Mouse (Mus musculus): ENCODE measurements at regions not wholly inside any gene's neighbourhood (a gene's known extent, or its start where the extent isn't known, plus 50 kb on each side); places are given as distances from the start of the nearest gene placed in this dataset.
A peak's percentile ranks its signal among the peaks of the same experiment; 100 is the strongest.

DNA sequence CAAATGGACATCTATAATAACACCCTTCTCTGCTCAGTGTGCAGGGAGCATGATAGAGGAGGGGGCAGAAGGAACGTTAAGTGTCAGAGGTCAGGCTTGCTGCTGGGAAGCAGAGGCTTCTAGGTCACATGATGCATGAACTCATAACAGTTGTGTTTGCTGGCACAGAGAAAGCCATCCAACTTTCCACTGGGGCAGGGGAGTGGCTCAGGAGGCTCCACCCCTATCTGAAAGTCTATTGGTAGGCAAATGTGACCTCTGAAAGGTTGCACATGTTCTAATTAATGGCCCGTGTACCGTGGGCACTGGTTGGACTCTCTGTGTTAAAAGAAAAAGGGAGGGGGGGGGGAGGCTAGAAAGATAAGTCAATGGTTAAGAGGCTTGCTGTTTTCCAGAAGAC, 224.6 kb downstream of the Slc16a7 start:
- no peak for DNase-seq (ENCODE audit: low spot score in 2 of 2)

DNA sequence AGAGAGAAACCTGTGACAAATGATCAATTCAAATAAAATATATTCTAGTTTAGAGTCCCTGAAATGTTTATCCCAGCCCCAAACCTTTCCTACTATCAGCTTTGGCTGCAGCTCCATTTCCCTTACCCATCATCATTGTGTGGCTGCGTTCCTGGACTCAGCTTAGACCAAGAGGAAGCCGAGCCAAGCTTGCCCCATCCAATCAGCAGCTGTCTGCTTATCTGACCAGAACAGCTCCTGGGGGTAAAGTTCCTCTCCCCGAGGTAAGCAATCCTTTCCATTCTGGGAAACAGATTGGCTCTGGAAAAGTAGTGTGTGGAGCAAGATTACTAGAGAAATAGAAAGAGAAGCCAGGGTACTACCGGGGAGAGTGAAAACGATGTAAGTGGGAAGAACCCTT, 228.2 kb downstream of the Slc16a7 start:
- DNase-seq (ENCODE audit: low spot score in 2 of 2), result no peak

DNA sequence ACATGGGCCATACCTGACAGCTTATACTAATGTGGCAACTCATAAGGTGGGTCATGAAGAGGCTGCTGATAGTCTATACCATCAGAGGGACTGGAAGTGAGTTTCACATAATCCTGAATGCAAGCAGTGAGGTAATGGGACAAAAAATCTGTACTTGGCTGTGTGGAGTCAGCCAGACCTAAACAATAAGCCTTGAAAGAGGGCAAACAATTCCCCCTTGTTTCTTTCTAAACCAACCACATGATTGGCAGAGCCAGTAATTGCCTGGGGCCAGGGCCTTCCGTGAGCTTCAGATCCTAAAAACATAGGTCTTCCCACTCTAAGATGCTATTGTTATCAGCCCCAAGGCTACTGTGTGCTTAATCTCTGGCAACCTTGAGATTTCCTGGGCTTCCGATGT, 240.5 kb downstream of the Slc16a7 start:
- DNase-seq (ENCODE audit: low spot score in 2 of 2), result no peak

DNA sequence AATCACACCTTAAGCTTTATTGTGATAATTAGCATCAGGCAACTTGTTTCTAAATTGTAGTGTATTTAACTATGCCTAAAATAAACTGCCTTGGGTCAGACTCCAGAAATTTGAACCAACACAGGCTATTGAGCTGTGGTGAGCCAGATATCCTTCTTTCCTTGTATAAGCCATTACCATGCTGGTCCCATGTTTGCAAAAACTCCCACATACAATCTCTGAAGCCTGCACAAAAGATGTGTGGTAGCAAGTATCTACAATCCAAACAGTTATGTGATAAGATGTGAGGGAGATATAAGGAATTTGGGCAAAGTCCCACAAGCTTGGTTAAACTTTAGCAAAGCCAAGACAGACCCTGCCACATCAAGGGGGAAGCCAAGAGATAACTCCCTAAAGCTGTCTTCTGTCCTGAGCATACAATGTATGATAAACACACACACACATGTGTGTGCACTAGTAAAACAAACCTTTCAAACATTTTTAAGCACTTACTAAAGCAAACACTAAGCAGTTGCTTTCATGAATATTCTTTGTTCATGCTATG, 242.0 kb downstream of the Slc16a7 start:
- no peak for DNase-seq (ENCODE audit: low spot score in 2 of 2)

DNA sequence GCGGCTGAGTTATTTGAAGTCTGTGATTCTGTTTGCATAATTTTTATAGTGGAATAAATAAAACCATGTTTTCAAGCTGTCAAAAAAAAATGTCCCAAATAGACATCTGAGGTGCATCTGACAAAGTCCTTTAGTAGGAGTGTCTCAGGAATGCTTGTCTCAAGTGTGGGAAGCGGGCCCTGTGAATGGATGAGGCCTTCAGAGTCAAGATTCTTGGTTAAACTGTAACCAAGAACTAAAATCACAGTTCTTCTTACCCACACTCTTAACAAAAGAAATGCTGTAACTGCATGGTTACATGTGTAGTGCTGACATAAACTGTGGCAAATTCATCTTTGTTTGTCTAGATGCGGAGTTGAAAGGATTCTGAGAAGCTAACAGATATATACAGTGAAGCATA, 242.9 kb downstream of the Slc16a7 start:
- no peak for DNase-seq (ENCODE audit: low spot score in 2 of 2)

DNA sequence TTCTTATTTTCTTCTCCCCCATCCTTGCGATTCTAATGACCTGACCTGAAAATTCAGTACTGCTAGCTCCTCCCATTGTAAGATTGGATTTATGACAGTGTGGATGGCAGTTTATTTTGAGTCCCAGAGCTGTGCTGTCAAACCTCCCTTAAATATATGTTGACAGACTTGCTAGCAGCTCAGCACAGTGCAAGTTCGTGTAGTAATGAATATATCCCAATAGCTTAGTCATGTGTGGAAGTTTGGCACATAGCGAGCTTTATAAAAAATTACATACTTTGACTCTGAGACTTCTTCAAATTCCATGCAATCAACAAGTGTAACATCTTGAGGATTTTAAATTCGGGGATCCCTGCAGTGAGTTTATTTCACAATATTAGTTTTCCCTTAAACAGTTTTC, 243.5 kb downstream of the Slc16a7 start:
- DNase-seq (ENCODE audit: low spot score in 2 of 2), result no peak

DNA sequence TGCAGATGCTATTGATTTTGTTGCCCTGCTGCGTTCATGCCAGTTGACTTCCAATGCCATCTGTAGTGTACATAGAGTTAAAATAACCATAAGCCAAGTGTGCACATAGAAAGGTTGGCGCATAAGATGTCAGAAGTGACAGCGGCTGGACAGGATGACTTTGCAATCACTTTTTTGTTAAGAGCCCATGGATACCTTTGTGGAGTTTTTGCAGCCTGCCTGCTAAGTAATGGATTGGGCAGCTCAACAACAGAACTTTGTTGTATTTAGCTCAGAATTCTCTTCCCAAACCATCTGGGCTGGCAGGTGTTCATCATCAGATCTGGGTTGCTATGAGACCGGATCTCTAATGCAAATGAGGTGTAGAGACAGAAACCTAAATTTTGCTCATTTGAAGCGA, 267.5 kb downstream of the Slc16a7 start:
- DNase-seq (ENCODE audit: low spot score in 2 of 2), result peak; percentile 36 to 79

DNA sequence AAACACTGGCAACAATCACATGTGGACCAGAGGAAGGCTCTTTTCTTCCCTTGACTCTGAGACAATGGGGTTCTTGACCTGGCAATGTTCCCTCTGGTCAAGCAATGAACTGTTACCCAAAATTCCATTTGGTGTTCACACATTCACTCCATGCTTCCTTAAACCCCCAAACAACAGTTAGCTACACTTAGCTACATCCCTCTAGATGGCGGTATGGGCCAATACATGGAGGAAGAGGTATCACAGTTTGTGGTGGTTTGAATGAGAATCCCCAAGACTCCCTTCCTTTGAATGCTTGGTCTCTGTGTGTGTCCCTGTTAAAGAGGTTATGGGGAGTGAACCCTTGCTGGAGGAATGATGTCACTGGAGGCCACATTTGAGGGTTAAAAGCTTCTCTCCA, 274.9 kb downstream of the Slc16a7 start:
- DNase-seq (ENCODE audit: low spot score in 2 of 2), result no peak

DNA sequence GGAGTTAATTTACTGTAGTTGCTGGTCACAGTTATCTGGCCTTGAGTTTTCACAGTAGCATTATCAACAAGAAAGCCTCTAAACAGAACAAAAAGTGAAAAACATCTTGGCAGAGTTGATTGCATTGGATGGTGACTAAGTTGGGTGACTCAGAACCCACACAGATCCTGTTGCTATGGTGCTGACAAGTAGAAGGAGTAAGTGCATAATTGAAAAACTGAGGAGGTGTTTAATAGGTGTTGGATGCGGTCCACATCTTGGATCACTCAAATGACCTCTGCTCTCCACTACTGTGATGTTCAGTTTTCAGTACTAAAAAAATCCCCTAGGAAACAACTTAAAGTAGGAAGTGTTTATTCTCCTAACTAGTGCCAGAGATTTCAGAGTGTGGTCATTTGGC, 280.3 kb downstream of the Slc16a7 start:
- DNase-seq (ENCODE audit: low spot score in 2 of 2), result peak; percentile 13 to 24

DNA sequence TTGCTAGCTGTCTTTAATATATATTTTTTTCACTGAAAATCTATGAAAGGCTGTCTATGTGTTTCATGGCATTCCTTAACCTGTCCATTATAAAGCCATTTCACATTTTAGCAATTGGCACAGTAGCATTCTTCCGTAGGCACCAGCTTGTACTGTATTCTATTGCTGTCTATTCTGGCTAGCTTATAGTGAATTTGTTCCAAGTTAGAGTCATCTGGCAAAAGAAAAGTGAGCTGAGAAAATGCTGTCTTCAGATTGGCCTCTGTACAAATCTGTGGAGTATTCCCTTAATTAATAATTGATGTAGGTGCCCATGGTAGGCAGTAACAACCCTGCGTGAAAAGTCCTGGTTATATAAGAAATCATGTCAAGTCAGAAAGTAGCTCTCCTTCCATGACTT, 304.3 kb downstream of the Slc16a7 start:
- DNase-seq (ENCODE audit: low spot score in 2 of 2), result no peak

DNA sequence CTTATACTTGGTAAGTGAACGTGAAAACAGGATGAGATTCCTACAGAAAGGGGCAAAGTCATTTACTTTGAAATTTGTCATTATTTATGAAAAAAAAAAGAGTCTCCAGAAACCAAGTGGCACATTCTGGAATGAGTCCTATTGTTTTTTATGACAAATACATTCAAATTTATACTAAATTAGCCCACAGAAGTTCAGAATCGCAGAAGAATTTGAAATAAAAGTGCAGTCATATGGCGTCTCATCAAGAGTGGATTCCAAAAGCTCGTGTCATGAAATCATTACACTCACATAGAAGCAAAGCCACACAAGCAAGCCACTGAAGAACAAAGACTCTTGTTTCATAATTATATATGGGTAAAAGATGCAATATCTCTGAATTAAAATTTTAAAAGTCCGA, 316.9 kb downstream of the Slc16a7 start:
- DNase-seq (ENCODE audit: low spot score in 2 of 2), result no peak

DNA sequence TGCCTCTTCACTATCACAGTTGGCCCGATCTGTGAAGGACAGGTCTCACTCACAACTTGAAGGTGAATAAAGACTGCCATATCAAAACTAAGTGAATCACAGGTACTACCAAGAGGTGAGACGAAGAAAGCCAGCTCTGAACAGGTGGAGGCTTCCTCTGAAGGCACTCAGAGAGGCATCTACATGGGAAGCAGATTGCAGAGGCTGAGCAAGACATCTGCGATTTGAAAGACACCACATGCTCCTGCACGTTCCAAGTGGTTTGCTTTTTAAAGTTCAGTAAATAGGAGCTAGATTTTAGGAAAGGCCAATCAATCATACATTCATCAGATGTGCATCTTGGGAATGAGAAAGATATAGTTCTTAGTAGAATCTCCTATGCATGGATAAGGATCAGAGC, 319.0 kb downstream of the Slc16a7 start:
- no peak for DNase-seq (ENCODE audit: low spot score in 2 of 2)

DNA sequence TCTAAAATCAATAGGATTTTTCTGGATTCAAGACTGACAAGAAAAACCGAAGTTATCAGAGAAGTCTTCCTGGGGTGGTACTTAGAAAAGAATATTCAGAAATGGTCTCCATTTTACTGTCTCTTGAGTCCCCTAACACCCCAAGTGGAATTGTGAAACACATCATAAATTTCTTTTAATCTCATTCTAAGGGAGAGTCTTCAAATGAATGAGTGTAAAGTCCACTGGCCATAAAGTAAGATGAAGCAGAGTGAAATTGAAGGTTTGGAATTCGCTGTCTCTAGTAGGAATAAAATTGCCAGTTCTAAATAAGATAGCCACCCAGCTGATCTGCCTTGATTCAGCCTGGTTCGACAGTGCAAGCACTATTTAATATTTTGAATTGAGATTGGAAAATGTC, 350.0 kb downstream of the Slc16a7 start:
- no peak for DNase-seq (ENCODE audit: low spot score in 2 of 2)

DNA sequence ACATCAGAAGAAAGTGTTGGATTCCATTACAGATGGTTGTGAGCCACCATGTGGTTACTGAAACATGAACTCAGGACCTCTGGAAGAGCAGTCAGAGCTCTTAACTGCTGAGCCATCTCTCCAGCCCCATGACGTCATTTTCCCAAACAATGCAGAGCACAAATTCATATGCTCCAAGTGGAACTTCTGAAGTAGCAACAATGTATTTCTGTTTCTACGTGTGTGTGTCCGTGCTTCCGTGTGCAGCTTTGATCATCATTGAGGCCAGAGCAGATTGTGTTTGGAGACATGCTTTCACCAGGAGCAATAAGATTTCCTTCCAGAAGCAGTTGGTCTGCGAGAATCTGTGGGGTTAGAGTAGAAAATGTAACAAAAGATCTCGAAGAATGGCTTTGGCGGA, 353.6 kb downstream of the Slc16a7 start:
- no peak for DNase-seq (ENCODE audit: low spot score in 2 of 2)

DNA sequence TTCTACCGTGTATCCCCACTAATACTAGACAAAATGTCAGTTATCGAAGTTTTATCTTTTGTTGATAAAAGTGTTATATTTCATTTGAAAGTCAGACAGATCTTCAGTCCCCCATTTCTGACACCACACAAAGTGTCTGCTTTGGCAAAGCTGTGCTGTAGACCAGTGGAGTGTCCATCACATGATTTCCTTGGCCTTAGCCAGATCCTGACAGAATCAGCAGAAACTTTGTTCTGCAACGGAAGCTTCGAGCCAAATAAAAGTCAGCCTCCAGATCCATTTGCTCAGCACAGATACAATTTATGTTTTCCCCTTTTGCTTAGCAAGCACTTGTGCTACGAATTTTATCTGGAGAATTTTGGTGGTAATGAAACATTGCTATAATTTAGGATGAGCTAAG, 360.9 kb downstream of the Slc16a7 start:
- DNase-seq (ENCODE audit: low spot score in 2 of 2), result peak in 1 of 2 experiments; percentile 10

DNA sequence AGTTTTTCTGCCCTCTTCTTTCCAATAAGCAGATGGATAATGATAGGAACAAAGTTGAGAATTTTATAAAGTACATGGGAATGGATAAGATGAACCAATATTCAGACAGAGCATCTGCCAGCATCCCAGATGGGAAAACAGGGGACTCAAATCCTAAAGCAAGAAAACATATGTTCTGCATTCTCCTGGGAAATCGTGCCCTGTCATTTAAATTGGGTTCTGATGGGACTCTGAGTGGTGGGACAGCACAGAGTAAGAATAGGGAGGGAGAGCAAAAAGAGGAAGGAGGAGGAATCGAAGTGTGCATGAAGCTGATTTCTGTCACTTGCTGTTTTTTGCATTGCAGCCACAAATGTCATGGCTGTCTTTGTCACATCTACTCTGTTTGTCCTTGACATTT, 362.4 kb downstream of the Slc16a7 start:
- DNase-seq (ENCODE audit: low spot score in 2 of 2), result no peak

Measured in frontal cortex, postnatal 36 days (tissue).